Mouse (Mus musculus) layer of hippocampus, postnatal 25 days (tissue): ENCODE data around the gene Met. TPM values are rescaled to one million over a fixed set of nuclear protein-coding genes. Genes with fewer than 3 reads are reported as not detected.

Experiments used
- DNase-seq, 2 experiments: peaks; one replicate each; pipeline ENCODE4 v3.0.0; 2022; ENCODE audit warnings: mixed read lengths in 2 of 2, low spot score in 1 of 2; ENCODE audit errors: extremely low spot score in 1 of 2
- total RNA-seq, 2 experiments: library from RNA; stranded (reverse); gene quantifications; 2 replicates each; pipeline ENCODE4 v1.2.3; 2021

Met gene
- 1 to 10 TPM; 3.6 to 4.8 TPM for total RNA-seq

DNA sequence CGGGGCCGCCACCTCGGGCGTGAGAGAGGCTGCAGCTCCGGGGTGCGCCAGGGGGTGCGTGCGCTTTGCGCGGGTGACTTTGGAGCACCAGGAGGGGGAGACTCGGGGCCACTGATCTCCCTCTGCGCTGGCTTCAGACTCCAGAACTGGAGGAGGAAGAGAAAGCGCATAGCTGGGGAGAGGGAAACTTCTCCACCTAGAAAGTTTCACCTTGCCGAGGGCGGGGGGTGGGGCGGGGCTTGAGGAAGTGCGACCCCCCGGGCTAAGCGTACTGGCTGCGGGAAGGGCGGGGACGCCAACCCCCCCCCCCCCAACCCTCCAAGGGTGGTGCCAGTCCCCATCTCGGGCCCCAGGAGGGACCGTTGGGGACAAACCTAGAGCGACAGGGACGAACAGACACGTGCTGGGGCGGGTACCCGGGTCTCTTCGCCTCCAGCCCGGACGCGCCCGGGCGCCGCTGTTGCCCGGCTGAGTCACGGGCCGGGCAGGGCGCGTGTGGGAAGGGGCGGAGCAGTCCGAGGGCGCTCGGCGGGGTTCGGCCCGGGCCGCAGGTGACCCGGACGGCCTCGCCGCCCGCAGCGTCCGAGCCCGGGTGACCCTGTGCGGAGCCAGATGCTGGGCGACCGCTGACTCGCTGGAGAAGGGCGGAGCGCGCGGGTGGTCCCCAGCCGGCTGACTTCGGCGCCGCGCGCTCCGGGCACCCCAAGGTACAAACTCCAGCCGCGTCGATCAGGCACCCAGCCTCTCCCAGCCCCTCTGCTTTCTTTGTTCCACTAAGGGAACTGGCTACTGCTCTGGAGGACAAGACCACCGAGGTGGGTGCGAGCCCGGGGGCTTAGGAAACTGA, at the start of gene Met:
TSS of gene Met (plus strand) at position 367 of the 847 bp plus-strand sequence.
- DNase-seq: peak; percentile 20

GRCm38 (mm10) chr6:17418226-17418625, 45.4 kb upstream of the Met start:
- DNase-seq: no peak

DNA sequence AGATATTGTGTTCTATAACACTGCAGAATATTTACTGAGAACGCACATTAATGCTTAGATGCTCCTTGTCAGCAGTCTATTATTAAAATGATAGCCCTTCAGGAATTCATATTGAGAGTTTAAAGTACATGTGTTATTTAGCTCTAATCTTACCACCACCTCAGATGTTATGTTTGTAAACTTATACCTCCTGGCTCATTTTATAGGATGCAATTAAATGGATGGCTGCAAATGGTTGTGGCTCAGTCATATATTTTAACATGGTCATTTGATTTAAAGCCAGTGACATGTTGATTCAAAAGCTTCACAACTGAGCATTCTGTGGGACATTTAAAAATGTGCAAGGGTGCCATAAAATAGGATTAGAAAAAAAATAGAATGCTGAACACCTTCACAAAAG, 41.2 kb upstream of the Met start:
- no peak for DNase-seq

DNA sequence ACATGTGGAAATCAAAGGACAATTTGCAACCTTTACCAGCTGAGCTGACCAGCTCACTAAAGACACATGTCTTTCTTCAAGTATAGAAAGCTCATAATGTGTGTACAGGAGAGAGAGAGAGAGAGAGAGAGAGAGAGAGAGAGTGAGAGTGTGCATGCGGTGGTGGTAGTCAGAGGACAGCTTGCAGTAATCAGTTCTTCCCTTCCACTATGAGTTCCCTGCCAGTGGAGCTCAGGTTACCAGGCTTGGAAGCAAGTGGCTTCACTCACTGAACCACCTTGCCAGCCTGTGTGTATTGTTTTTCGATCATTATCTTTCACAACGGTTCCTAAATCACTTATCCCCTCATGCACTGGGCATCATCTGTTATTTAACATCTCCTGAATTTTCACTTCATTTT, 34.6 kb upstream of the Met start:
- no peak for DNase-seq

DNA sequence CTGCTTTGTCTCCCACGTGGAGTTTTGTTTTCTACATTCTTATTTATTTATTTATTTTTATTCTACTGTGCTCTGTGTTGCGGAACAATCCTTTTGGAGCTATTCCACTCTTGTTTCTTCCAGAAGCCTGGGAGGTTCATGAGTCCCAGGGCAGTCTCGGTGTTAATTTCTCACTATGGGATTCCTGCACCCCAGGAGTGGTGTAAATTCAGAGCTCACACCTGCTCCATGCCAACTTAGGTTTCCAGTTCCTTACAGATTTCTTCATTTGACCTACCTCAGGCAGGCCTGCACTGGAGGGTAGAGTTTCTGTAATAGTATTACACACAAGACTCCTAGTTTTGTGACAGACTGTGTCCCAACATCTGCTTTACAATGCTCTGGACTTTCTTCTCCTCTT, 34.0 kb upstream of the Met start:
- no peak for DNase-seq

- DNase-seq: no peak
Measured at GRCm38 (mm10) chr6:17443311-17443710, 20.3 kb upstream of the Met start.

DNA sequence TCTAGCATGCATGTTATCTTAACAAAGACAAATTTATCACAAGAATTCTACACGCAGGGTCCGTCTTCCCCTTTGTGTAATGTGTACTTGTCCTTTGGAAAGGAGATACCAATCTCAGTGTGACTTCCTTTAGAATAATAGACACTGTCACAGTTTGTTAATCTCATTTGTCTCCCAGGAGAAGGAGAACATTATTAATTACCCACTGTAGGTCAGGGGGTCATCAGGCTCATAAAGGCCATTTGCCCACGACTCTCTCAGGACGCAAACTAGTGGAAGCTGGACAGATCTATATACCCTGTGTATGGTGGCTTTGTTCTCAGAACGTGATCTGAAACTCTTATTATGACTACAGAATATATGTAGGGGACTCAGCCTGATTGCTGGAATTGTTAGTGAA, 12.3 kb upstream of the Met start:
- DNase-seq: no peak

GRCm38 (mm10) chr6:17455116-17455515, 8.5 kb upstream of the Met start:
- DNase-seq: no peak

DNA sequence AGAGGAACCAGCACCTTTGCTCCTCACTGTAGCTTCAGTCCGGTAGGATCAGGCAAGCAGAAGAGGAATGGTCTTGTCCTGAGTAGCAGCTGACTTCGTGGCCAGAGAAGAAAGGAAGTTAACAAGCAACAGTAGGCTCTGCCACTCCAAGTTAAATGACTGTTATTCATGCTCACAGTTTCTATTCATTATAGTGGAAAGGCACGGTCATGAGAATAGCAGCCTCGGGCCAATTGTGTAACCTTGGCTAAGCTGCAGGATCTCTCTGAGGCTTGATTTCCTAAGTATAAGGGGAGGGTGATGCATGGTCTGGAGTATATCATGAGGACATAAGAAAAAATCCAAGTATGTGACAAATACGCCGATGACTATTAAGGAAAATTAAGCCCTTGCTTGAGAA, 4.0 kb upstream of the Met start:
- DNase-seq: no peak

DNA sequence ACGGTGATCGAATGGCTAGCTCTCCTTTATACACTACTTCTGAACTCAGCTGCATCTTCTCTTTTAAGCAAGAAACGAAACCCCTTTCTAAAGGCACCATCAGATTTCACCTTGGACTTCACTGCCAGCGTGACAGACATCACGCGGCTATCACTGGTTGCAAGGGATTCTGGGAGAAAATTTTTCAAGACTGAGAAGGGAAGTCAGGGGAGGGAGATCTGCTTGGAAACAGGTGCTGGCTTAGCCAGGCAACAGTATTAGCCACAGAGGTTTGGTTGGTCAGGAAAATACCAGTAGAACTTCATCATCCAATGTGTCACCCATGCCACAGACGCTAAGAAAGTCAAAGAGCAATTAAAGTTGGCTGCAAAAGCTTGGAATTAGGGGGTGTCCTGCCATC, 2.2 kb upstream of the Met start:
- DNase-seq: no peak

DNA sequence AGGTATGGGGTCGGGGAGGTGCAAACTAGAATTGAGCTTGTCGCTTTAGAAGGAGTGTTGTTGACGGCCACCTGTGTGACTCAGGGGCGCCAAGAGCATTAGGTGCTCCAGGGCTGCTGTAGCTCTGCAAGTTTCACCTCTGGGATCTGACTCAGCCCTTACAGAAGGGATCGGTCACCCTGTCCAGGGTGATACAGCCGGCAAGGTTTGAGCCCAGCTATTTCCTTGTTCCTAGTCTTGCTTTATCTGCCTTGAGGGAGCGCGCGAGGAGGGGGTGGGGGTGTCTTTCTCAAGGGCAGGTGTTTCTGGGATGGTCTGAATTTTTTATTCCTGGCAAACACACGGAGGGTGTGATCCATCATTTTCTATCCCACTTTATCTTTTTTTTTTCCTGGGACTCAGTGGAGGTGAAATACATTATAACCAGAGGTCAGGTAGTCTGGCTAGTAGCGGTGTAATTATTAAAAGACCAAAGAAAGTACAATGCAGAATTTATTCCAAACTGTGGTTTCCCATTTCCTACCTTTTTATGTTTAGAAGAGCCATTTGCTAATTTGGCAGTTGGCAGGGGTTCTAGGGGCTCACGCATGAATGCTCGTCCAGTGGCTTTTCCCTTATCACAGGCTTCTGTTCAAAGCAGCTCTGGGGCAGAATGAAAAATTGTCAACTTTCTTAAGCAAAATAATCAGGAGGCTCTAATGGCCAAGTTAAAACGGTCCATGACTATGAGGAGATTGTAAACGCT, 853 bp downstream of the Met start:
- DNase-seq: no peak

GRCm38 (mm10) chr6:17466526-17466925, 2.9 kb downstream of the Met start:
- no peak for DNase-seq

GRCm38 (mm10) chr6:17468993-17469392, 5.4 kb downstream of the Met start:
- no peak for DNase-seq

DNA sequence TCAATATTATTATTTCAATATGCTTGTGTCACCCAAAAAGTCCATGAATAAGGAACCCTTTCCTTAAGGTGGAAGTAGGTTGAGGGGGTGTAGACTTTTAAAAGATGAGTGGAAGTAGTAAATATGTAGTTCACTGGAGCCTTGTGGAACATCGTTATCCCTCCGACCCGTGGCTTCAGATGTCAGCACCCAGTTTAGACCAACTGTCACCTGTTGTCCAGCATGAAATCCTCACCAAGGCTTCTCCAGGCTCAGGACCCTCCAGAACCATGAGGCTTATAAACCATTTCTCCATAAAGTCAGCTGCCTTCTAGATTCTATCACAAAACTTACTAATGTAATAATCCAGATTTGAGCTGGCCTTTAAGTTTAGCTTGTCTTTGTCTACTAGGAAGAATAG, 9.5 kb downstream of the Met start:
- DNase-seq: no peak

DNA sequence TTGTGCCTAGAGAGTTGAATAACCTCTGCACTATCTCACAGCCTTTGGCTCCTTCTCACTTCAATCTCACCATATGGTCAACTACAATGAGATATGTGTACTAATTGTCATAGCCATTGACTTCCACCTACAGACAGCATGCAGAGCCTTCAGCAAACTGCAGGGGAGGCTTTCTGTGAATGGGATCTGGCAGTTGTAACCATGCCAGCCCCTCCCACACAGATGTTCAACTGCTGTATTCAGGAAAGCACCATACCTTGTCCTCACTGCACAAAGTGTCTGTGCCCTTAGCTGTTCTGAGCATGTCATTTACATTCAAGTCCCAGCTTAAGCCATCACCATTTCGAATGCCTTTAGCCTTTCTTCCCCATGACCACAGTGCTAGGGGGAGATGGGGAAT, 14.2 kb downstream of the Met start:
- DNase-seq: no peak

DNA sequence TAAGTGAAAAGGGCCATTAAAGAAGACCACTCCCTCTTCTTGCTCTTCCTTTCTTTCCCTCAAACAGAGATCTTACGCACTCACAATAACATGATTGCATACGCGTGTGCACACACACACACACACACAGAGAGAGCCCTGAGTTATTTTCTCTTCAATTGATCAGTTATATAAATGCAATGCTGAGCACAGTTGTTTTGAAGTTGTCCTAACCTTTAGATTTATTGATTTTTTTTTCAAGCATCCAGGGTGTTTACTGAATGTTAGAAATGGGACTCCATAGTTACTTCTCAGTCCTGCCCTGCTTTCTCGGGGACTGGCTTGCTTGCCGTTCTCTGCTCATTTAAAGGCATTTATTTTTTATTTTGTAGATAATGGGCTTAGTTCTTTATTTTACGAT, 14.7 kb downstream of the Met start:
- no peak for DNase-seq

GRCm38 (mm10) chr6:17478838-17479570, 15.4 kb downstream of the Met start:
- no peak for DNase-seq

- DNase-seq: no peak
Measured at GRCm38 (mm10) chr6:17481068-17481467, 17.5 kb downstream of the Met start.

GRCm38 (mm10) chr6:17485244-17485643, 21.6 kb downstream of the Met start:
- DNase-seq: no peak

- no peak for DNase-seq
Measured at GRCm38 (mm10) chr6:17485782-17486181, 22.2 kb downstream of the Met start.

DNA sequence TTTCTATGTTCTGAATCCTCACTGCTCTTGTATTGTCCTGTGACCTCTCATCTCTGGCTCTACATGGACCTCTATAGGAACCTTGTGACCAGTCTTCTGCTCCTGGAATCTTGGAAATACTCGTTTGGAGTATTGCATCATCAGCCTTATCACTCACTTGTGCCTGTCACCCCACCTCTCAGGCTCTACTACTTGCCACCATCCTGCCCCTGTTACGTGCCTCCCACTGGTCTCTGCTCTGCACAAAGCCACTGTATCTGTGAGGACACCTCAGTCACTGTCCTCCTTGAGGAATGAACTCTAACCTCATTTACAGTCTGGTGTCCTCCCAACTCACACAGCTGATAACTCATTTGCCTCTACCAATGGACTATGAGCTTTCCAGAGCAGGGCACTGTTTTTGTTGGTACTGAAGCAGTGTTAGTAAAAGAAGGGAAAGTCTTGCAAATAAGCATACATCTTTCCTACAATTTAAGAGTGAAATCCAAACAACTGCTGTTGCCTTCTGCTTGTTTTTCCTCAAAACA, 24.8 kb downstream of the Met start:
- no peak for DNase-seq
